Mouse (Mus musculus) WW6 (cell line): Measurements from ENCODE around the gene Erbb3.
"Not testable (repeated sequence)": the region's sequence is repeated elsewhere in the genome, so short reads cannot be mapped to it uniquely, and the experiment has no call there.

Experiments
- DNase-seq: peaks from one replicate; pipeline ENCODE4 v3.0.0-alpha.2; 2013; ENCODE audit warnings: low read depth, low spot score

The Erbb3 gene

DNA sequence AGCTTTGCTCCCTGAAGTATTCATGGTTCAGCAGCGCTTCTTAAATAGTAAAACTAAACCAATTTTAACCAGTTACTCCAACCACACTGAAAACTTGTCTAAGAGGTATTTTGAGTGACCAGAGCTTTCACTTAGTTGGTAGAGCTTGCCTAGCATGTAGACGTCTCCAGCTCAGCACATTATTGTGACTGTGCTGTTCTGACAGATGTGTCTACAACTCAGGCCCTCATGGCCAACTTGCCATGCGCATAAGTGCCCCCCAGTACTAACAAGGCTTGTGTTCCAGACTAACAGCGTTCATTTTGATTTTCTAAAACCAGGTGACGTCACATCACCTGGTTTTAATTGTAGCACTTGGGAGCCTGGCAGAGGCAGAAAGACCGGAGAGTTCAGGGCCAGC, 32.5 kb downstream of the Erbb3 start:
- DNase-seq = no peak

DNA sequence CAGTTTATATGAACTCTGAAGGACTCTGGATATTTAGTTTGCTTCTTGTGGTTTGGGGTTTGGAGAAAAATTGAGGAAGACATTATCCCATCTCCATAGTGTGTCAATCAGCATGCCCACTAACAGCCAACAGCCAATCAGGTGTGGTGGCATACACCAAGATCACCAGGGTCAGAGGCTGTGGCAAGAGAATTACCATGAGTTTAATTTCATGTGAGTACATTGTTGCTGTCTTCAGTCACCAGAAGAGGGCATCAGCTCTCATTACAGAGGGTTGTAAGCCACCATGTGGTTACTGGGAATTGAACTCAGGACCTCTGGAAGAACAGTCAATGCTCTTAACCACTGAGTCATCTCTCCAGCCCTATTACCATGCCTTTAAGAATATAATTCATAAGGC, 33.2 kb downstream of the Erbb3 start:
- DNase-seq = no peak

DNA sequence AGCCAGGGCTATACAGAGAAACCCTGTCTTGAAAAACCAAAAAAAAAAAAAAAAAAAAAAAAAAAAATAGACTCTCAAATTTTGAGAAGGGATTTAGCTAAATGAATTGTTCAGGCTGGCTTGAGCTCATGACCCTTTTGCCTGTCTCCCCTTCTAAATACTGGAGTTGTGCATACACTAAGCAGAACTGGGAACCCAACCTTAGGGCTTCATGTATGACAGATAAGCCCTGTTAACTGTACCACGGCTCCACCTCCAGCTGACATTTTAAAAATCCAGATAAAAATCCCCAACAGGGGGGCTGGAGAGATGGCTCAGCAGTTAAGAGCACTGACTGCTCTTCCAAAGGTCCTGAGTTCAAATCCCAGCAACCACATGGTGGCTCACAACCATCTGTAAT, 33.9 kb downstream of the Erbb3 start:
- not testable (repeated sequence) for DNase-seq

DNA sequence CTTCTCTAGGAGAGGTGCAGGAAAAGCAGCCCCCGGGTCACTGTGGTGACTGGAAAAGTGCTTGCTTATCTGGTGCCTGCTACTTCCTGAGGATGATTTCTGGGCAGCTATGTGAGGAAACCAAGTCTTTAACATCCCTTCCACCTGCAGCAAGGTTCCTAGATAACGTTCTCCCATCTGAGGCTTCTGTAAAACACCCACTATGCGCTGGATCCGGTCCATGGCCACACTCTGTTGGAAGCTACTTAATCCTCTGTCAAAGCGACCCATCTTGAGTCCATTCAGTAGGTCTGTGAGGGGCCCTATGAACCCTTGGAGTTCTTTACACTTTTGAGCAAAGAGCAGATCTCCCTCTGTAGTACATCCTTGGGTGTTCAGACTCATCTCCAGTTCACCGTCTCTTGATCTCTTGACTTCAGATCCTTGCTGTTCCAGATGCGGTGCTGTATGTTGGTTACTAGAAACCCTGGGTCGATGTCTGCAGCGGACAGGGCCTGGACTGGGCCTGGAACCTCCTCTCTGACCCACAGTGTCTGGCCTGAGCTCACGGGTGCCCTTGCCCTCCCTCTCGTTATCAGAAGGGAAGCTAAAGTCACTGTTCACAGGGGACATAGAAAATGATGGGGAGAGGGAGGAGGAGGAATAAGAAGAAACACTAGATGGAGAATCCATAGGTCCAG, 39.2 kb downstream of the Erbb3 start:
- DNase-seq = not testable (repeated sequence)

DNA sequence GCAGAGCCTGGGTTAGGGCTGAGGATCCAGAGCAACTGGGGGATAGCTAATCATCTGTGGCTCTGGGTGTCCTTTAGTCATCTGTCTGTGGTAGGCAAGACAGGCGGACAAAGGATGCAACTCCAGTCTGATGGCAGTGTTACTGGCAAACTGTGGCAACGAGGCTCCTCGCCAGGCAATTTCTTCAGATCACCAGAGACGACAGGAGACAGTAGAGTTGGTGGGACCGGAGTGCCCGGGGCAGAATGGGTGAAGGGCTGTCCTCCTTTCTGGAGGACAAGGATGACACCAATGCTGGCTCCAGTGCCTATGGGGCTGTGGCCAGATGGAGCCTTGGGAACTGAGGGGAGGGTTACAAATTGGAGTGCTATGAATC, 39.8 kb downstream of the Erbb3 start:
- DNase-seq = not testable (repeated sequence)

DNA sequence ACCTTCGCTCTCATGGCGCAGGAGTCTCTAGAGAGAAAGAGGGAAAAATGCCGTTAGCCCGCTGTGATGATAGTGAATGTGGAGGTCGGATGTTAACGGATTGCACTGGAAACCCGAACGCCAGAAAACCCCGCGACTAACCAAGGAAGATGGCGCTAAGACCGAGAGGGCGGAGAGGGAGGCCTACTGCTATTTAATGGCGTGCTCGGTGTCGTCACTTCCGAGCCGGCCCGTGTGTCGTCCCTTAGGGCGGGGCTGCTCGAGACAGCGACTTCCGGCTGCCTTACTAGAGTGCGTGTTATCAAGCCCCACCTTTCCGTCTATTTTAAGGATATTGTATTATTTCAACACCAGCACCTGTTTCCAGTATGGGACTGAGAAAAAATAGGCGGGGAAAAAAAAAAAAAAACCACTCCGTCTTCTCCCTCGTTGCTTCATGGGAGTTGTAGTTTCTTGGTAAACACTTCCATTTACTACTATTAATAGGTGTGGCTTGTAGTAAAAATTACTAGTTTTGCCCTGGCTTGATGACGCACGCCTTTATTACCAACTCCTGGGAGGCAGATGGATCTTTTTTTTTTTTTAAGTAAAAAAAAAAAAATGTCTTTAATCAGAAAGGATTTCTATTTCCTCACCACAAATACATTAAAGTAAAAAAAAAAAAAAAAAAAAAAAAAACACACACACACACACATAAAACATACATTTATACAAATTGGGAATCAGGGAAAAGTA, 40.3 kb downstream of the Erbb3 start, which contains the start of gene Rpl41:
Rpl41 (minus strand) TSS at position 359 of the 735 bp plus-strand sequence.
- peak; percentile 74 for DNase-seq

DNA sequence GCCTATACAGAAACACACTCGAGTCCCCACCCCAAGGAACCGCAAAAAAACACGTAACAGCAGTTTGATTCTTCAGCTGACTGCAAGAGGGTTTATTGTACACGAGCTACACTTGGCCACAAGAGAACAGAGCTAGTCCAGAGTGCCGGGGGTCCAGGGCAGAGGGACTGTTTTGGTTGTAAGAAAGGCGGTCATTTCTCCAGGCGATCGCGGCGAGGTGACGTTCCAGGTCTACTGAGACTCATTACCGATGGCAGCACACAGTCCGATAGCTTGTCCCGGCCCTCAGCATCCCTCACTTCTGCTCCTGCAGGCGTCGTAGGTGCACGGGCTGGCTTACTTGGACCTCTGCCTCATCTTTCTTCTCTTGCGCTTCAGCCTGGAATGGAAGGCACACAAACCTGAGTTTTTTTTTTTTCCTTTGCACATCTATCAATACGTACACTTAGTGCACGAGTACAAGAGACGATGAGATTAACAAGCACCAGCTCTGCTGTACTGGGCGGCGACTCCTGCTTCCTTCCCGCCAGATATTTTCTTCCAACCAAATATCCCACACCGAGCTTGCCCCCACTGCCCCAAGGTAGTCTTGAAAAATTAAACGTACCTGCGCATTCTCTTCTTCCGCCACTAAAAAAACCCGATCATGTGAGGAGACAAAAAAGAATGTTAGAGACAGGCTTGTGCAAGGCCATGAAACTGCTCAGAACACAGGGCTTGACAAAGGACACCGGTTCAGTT, 41.2 kb downstream of the Erbb3 start:
- DNase-seq = not testable (repeated sequence)

DNA sequence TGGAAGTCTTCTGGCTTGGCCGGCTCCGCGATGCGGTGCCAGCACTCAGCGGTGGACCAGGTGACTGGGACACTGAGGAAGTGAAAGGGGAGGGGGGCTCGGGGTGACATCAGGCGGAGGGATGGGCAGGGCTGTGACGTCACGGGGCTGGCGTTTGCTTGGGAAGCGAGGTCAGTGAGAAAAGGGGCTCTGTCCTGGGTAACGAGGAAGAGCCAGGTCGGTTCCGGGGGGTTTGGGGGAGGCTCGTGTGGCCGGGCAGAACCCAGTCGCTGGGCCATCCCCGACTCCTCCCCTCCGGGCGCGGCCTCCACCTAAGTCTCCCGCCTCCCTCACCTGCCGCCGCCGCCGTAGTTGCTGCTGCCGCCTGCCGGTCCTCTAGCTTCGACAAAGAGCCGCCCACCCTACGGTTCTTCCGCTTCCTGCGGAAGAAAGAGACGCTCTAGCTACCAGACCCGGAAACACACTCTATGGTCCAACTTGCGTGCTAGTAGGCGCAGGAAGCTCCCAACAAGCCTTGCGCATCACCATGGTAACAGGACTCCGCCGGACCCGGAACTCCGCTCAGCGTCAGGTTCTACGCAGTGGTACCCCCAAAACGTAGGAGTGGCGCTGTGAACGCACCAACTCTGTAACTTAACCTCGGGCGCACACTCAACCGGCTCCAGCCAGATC, 42.0 kb downstream of the Erbb3 start, which contains the start of gene Zc3h10:
Zc3h10 (minus strand) TSS at position 414 of the 672 bp plus-strand sequence.
- DNase-seq = peak; percentile 96

DNA sequence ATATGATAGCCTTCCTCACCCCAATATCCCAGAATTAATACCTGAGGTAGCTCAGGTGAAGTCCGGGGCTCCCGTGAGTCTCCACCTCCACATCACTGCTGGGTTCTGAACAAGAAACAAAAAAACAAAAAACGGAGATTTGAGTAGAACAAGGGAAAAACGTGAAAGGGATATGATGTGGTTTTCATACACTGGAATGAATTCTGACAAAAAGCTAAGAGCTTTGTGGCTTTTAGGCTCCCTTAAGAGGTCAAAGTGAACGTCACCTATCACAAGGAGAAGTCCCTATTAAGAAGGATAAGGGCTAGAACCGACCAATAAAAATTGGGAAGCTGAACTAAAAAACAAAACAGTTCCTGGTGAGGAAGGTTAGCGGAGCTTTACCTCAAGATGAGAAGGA, 42.7 kb downstream of the Erbb3 start:
- no peak for DNase-seq

DNA sequence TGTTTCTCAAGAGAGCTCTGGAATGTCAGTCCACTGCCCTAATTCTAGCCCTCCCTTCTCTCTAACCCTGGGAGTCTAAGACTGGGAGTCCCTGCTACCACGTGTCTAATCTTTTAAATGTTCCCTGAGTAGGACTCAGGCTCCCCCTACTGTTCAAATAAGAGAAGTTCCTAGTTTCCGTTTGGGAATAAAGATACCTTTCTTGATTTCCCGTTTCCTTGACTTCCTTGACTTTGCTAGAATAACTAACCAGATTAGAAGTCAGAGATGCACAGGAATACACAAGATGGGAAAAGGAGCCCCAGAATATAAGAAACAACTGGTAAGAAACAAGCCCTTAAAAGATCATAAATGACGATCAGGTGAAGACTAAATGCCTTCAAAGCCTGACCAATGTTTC, 43.1 kb downstream of the Erbb3 start:
- DNase-seq = no peak

DNA sequence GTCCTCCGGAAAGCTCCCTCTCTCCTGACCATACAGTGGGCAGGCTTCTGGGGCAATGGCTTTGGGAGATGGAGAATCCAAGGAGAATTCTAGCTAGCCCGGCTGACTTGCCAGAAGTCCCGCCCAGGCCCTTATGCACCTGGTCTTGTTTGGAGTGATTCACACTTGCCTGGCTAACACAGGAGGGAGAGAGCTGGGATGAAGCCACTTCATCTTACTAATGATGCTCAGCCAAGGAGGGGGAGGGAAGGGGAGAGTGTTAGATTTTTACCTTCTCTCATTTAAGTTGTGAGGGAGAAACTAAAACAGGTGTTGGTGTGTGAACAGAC, 43.9 kb downstream of the Erbb3 start:
- no peak for DNase-seq

DNA sequence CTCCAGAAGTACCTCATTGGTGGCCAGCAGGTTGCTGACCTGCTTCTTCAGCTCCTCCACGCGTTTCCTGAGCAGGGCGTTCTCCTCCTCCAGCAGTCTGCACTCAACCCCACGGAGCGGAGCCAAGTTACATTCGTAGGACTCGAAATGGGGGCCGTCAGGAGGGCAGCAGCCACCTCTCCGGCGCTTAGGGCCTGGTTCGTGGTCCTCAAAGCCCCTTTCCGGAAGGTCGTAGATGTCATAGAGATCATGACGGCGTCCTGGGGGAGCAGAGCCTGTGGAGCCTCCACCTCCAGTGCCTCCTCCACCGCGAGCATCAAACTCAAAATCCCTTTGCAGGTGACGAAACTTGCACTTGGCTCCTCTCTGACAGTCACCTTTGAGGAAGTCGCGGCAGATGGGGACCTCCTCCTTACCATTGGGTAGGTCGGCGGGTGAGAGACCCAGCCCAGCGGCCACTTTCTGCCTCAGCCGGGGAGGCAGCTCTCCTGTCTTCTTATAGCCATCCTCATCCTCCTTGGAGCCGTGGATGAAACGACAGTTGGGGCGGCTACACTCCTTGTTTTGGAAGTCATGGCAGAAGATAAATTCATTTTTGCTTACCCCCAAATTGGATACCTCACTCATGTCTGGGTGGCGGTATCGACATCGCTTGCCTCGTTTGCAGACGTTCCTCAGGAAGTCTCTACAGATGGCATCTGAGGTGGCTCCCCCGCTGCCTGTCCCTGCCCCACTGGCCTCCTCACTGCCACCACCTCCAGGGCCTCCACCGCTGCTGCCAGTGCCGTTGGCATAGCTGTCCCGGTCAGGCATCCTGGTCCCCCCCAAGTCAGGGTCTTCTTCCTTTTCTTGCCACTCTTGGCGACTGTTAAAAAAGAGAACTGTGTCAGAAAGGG, 44.5 kb downstream of the Erbb3 start:
- DNase-seq = no peak

DNA sequence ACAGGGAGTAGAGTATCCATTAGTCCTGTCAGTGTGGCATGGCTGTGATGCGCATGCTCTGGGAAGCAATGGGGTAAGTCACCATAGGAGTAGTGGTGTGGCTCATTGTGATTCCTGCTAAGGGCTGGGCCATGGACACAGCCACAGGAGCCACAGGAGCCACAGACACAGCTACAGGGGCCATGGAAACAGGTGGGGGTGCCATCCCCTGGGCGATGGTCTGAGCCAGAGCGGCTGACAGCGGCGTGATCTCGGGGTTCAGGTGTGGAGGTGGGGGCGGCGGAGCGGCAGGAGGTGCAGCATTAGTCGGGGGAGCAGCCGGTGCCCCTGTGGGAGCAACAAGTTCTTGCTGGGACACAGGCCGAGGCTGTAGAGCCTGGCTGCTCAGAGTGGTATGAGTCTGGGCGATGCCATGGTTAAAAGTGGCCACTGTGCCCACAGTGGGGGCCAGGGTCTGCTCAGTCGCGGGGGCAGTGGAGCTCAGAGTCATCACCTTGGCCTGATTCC, 45.2 kb downstream of the Erbb3 start:
- DNase-seq = no peak

DNA sequence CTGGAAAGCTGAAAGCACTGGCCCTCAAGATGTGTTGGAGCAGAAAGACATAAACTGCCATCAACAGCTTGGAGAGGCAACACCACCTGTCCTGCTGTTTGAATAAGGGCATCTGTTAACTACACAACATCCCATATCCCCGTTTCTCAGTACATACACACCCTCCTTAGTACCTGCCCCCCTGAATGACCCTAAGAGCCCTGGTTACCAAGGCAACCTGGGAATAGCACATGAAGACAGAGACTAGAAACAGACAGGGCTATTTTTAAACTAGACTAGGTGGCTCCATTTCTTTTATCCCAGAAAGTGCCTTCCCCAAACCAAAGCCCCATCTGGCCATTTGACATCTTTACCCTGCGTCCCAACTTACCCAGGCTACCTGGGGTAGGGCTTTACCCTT, 46.4 kb downstream of the Erbb3 start:
- DNase-seq = no peak

DNA sequence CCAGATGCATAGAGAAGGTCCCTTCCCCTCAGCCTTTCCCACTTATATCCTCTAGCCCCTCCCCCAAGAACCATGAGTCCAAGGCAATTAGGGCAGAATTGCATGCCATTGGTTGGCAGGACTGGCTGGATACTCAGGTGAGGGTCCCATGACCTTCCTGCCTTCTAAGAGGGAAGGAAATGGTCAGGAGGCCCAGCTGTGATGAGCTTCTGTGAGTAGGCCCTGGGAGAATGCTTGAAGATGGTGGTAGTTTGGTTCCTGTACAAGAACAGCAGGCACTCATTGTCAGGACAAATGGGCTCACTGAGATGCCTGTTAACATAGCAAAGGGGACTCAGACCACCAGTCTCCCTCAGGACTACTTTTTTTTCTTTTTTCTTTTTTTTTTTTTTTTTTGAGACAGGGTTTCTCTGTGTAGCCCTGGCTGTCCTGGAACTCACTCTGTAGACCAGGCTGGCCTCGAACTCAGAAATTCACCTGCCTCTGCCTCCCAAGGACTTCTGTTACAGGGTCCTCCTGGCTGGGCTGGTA, 51.0 kb downstream of the Erbb3 start:
- DNase-seq = no peak

DNA sequence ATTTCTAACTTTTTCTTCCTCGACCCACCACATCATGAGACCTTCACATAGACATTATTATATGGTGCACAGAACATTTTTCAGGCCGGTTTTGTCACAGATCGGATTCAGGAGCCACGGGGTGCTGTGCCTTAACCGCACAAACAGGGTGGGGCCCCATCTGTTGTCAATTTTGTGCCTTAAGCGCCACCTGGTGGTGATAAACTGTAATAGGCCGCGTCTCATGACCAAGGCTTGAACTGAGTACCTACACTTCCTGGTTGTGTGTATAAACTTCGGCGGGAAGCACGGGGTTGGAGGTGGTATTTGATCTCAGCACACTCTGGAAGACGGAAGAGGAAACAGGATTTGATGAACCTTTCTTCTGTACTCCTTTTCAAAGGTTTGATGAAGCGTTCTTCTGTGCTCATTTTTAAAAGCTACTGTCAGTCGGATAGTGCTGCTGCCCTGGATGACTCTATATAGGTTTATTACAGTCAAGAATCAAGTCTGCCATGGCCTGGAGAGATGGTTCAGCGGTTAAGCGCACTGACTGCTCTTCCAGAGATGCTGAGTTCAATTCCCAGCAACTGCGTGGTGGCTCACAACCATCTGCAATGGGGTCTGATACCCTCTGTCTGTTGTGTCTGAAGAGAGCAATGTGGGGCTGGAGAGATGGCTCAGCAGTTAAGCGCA, 53.0 kb downstream of the Erbb3 start:
- peak; percentile 77 for DNase-seq

DNA sequence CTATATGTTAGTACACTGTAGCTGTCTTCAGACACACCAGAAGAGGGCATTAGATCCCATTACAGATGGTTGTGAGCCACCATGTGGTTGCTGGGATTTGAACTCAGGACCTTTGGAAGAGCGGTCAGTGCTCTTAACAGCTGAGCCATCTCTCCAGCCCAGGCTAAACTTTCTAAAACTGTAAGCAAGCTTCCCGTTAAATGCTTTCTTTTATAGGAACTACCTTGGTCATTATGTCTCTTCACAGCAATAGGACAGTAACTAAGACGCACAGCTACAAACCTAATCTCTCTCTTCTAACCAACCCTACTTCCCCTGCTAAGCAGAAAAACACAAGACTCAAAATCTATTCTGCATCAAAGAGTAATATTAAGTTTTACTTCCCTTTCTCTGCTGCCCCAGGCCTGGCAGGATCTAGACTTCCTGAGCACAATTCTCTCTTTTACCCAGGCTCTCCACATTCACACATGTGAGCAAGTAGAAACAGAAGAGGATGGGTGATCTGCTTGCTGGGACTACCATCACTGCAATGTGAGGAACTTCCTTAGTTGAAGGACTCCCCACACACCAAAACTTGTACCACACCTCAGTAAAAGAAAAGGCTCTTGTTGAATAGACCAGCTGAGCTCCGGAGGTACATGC, 53.7 kb downstream of the Erbb3 start:
- DNase-seq = no peak

DNA sequence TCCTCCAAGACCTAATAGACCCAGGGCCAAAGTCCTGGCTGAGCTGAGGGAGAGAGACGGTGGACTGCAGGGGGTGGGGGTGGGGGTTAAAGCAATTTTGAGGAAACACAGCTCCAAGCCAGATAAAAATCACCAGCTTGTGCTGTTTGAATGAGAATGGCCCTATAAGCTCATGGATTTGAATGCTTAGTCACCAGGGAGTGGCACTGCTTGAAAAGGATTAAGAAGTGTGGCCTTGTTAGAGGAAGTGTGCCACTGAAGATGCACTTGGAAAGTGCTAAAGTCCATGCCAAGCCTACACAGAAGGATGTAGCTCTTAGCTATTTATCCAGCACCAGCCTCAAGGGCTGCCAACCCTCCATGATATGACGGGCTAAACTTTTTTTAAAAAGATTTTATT, 54.2 kb downstream of the Erbb3 start:
- no peak for DNase-seq
